Mouse (Mus musculus) hindbrain, embryonic 11.5 days (tissue): ENCODE measurements around the gene Rims3. TPM values are rescaled to one million over a fixed set of nuclear protein-coding genes. Genes with fewer than 3 reads are reported as not detected.

Experiments used
- ATAC-seq: fragments of 200-750 bp; cut with Nextera tagmentation; 2 replicates; pipeline ENCODE4 v1.8.0; 2017; ENCODE audit warnings: mild to moderate bottlenecking, moderate TSS enrichment, moderate library complexity; ENCODE audit not compliant: low FRiP score
- DNase-seq: peaks from one replicate; pipeline ENCODE4 v3.0.0-alpha.2; 2015; ENCODE audit warnings: low spot score
- H3K27ac ChIP-seq: fragments of 300-500 bp; sonication (generic); 2 replicates; pipeline ENCODE4 v1.5.1; 2014; ENCODE audit warnings: mild to moderate bottlenecking, low read depth, low read length
- H3K27me3 ChIP-seq: fragments of 300-500 bp; sonication (generic); 2 replicates; pipeline ENCODE4 v1.6.1; 2014; ENCODE audit warnings: mild to moderate bottlenecking, low read length, moderate library complexity, mixed read lengths; ENCODE audit not compliant: control insufficient read depth, insufficient read depth
- H3K36me3 ChIP-seq: fragments of 300-500 bp; sonication (generic); 2 replicates; pipeline ENCODE4 v1.6.1; 2014; ENCODE audit warnings: mild to moderate bottlenecking, low read length, moderate library complexity, mixed read lengths; ENCODE audit not compliant: control insufficient read depth, insufficient read depth
- H3K4me1 ChIP-seq: fragments of 300-500 bp; sonication (generic); replicated peaks from 2 replicates; pipeline ENCODE4 v1.6.1; 2014; ENCODE audit warnings: low read length, mixed read lengths; ENCODE audit not compliant: control insufficient read depth, insufficient read depth
- H3K4me2 ChIP-seq: fragments of 300-500 bp; sonication (generic); replicated peaks from 2 replicates; pipeline ENCODE4 v1.6.1; 2014; ENCODE audit warnings: mild to moderate bottlenecking, low read depth, low read length
- H3K4me3 ChIP-seq: fragments of 300-500 bp; sonication (generic); 2 replicates; pipeline ENCODE4 v1.5.1; 2014; ENCODE audit warnings: low read depth, low read length
- H3K9ac ChIP-seq: fragments of 300-500 bp; sonication (generic); 2 replicates; pipeline ENCODE4 v1.6.1; 2014; ENCODE audit warnings: low read depth, low read length
- H3K9me3 ChIP-seq: fragments of 300-500 bp; sonication (generic); 2 replicates; pipeline ENCODE4 v1.6.1; 2016; ENCODE audit warnings: low read length; ENCODE audit not compliant: control insufficient read depth
- WGBS: fragments of 180-500 bp; shearing (Covaris S2); extraction: QIAGEN DNeasy Blood & Tissue Kit; methylation state at CpG from one replicate; pipeline ENCODE4 v1.1.7; 2014; 5-methylcytosine and 5-hydroxymethylcytosine counted together
- polyA plus RNA-seq: library from polyadenylated mRNA; unstranded; fragments of >200 nt; fragmentation: Nextera tagmentation; extraction: Ambion mirVana; gene quantifications from 2 replicates; pipeline ENCODE4 v1.2.1, GENCODE M21; 2014

Gene Rims3
- polyA plus RNA-seq, 1 experiment from 2014 or later: 3.6 TPM

- DNase-seq (peak; percentile 65), ATAC-seq (no peak)
- 0 out of 2 replicates have a peak, but pooled peaks cover 2% of the 10 kb centered on the region for H3K4me1 ChIP-seq
- 0 out of 2 replicates have a peak overlapping the region, but pooled peaks have one; percentile 4 for H3K9ac ChIP-seq
- H3K9me3 ChIP-seq: no peaks in the 10 kb centered on the region
- H3K27ac ChIP-seq: no peak overlapping the region
- H3K27me3 ChIP-seq: no peaks in the 10 kb centered on the region
- 12% methylated on average over 6 of the region's 6 CpGs for WGBS
- no peak overlapping the region for H3K4me2 ChIP-seq
- H3K36me3 ChIP-seq: no peaks in the 10 kb centered on the region
- H3K4me3 ChIP-seq: no peak overlapping the region
These were observed 11.6 kb downstream of the Rims3 start for GRCm38 (mm10) chr4:120866211-120866610.

- no peak for ATAC-seq
- no peaks in the 10 kb centered on the region for H3K27me3 ChIP-seq
- H3K4me3 ChIP-seq: no peak overlapping the region
- H3K4me2 ChIP-seq: no peak overlapping the region
- no peak for DNase-seq
- H3K36me3 ChIP-seq: no peaks in the 10 kb centered on the region
- no peaks in the 10 kb centered on the region for H3K9me3 ChIP-seq
- no peak overlapping the region for H3K9ac ChIP-seq
- WGBS: 77% methylated on average over 5 of the region's 5 CpGs
- H3K27ac ChIP-seq: no peak overlapping the region
- 0 out of 2 replicates have a peak, but pooled peaks cover 2% of the 10 kb centered on the region for H3K4me1 ChIP-seq
These were observed 13.6 kb downstream of the Rims3 start for GRCm38 (mm10) chr4:120868246-120868645.

- no peaks in the 10 kb centered on the region for H3K27me3 ChIP-seq
- 0 out of 2 replicates have a peak, but pooled peaks cover 2% of the 10 kb centered on the region for H3K4me1 ChIP-seq
- 80% methylated on average over 3 of the region's 3 CpGs for WGBS
- no peak overlapping the region for H3K4me2 ChIP-seq
- ATAC-seq (no peak), DNase-seq (no peak)
- H3K9ac ChIP-seq: no peak overlapping the region
- no peak overlapping the region for H3K27ac ChIP-seq
- no peaks in the 10 kb centered on the region for H3K36me3 ChIP-seq
- H3K9me3 ChIP-seq: no peaks in the 10 kb centered on the region
- H3K4me3 ChIP-seq: no peak overlapping the region
These were observed 14.4 kb downstream of the Rims3 start for GRCm38 (mm10) chr4:120868988-120869387.

- no peaks in the 10 kb centered on the region for H3K9me3 ChIP-seq
- DNase-seq: no peak
- ATAC-seq: peak; percentile 53
- H3K4me3 ChIP-seq: no peak overlapping the region
- no peak overlapping the region for H3K4me2 ChIP-seq
- H3K36me3 ChIP-seq: no peaks in the 10 kb centered on the region
- 53% methylated on average over 7 of the region's 7 CpGs for WGBS
- H3K27me3 ChIP-seq: no peaks in the 10 kb centered on the region
- H3K27ac ChIP-seq: no peak overlapping the region
- H3K9ac ChIP-seq: no peak overlapping the region
- 0 out of 2 replicates have a peak, but pooled peaks cover 2% of the 10 kb centered on the region for H3K4me1 ChIP-seq
These were observed 15.7 kb downstream of the Rims3 start for GRCm38 (mm10) chr4:120870262-120870748.

GRCm38 (mm10) chr4:120875961-120876360 is 21.3 kb downstream of the Rims3 start:
- Histone ChIP-seq H3K4me3 (no peak overlapping the region), H3K9ac (no peak overlapping the region), H3K4me1 (no peaks in the 10 kb centered on the region), H3K27ac (no peak overlapping the region), H3K27me3 (no peaks in the 10 kb centered on the region), H3K36me3 (no peaks in the 10 kb centered on the region), H3K4me2 (no peak overlapping the region), H3K9me3 (no peaks in the 10 kb centered on the region)
- ATAC-seq (no peak), DNase-seq (no peak)
- WGBS: 53% methylated on average over 3 of the region's 3 CpGs

- Histone ChIP-seq H3K4me1 (peaks cover 6% of the 10 kb centered on the region), H3K9ac (no peak overlapping the region), H3K36me3 (no peaks in the 10 kb centered on the region), H3K27me3 (no peaks in the 10 kb centered on the region), H3K4me2 (no peak overlapping the region), H3K27ac (no peak overlapping the region), H3K9me3 (no peaks in the 10 kb centered on the region), H3K4me3 (no peak overlapping the region)
- DNase-seq: no peak
- WGBS: 87% methylated on average over 3 of the region's 3 CpGs
- ATAC-seq: no peak
These were observed 24.1 kb downstream of the Rims3 start for GRCm38 (mm10) chr4:120878728-120879127.

- Histone ChIP-seq H3K36me3 (no peaks in the 10 kb centered on the region), H3K27me3 (no peaks in the 10 kb centered on the region), H3K9ac (no peak overlapping the region), H3K4me3 (no peak overlapping the region), H3K9me3 (no peaks in the 10 kb centered on the region), H3K4me1 (peaks cover 6% of the 10 kb centered on the region), H3K27ac (no peak overlapping the region), H3K4me2 (no peak overlapping the region)
- 40% methylated on average over 4 of the region's 4 CpGs for WGBS
- ATAC-seq (no peak), DNase-seq (no peak)
These were observed 24.8 kb downstream of the Rims3 start for GRCm38 (mm10) chr4:120879386-120879785.

GRCm38 (mm10) chr4:120880731-120881432 is 26.3 kb downstream of the Rims3 start:
- 61% methylated on average over 6 of the region's 6 CpGs for whole genome bisulfite sequencing
- Histone ChIP-seq H3K9ac (no peak overlapping the region), H3K27me3 (0 out of 2 replicates have a peak, but pooled peaks cover 2% of the 10 kb centered on the region), H3K27ac (no peak overlapping the region), H3K4me2 (no peak overlapping the region), H3K4me3 (no peak overlapping the region), H3K9me3 (no peaks in the 10 kb centered on the region), H3K36me3 (no peaks in the 10 kb centered on the region), H3K4me1 (peaks cover 11% of the 10 kb centered on the region)
- DNase-seq: no peak
- no peak for ATAC-seq
